Mouse (Mus musculus) 416B (cell line): Measurements from ENCODE around the gene Ube2r2.

Experiments
- DNase-seq: peaks from one replicate; pipeline ENCODE4 v3.0.0; 2011; ENCODE audit warnings: low read depth

Gene Ube2r2

GRCm38 (mm10) chr4:41179825-41180725 is 44.5 kb downstream of the Ube2r2 start:
- peak; percentile 46 for DNase-seq

- no peak for DNase-seq
These were observed 54.3 kb downstream of the Ube2r2 start for GRCm38 (mm10) chr4:41189809-41190208.

DNA sequence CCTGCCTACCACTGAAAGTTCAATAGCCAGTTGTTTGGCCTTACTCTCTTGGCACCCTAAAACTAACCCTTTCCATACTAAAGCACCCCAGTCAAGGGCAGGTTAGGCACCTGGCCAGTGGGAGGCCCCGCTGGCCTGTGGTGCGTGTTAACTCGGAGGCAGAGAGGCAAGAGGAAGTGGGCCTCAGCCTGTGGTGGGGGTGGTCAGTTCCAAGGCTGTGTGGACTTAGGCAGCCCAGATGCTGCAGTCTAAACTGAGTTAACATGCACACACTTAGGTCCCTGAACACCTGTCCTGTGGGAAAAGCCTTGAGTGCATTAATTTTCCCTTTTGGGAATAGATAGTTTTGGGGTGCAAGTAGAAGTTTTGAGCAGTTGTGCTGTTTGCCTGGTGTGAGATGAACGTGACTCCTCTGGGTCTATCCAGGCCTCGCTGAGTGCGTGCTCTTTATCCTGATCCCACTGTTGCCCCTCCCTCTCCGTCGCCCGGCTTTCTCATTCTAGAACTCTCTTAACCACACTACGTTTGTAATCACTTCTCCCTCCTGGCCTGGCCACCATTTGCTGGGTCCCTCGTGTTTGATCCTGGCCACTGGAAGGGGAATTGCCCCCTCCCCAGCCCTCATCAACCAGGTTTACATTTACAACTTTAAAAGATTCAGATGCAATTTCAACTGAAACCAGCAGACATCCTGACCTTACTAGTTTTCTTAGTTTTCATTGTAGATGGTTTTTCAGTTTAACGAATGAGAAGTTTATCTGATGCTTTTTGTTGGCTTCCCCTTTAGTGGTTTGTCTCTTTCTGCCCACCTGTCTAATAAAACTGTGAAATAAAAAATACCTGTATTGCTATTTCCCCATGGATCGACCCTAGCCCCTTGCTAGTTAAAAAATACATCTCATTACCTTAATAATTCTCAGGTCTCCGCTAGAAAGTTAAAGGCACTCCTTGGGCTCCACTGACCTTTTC is 57.3 kb downstream of the Ube2r2 start:
- DNase-seq: peak; percentile 43

DNA sequence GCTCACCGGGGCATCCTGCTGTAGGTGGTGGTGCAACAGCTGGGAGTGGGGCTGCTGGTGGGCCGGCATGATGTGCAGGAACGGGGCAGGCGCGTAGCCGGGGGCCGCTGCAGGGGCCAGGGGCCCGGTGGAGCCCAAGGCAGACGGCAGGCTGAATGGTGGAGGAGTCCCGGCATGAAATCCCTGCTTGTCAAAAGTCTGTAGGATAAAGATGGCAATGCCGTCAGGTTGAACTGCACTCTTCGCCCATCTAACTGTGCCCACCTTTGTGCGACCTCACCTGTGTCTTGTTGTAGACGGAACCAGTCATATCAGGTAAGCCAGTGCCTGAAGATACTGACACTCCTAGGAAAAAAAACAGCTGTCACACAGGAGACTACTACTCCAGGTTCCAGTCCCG is 59.8 kb downstream of the Ube2r2 start:
- no peak for DNase-seq

- DNase-seq: no peak
These were observed 61.5 kb downstream of the Ube2r2 start for GRCm38 (mm10) chr4:41196861-41197610.

DNA sequence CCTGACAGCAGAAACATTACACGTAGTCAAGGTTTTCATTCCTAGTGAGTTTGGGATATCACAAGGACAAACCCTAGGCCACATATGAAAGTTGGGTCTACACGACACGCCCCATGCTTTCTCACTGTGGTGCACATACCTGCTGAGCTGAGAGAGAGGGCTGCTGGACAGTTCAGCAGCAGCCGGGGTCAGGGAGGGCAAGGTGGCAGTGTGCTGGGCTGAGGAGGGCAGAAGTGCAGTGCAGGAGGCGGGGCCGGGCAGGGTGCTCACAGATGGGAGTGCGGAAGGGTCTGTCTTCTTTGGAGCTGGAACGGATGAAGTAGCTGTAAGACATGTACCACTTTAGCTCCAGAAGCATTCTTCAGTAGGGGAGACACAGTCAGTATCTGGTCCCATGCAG is 66.6 kb downstream of the Ube2r2 start:
- no peak for DNase-seq

GRCm38 (mm10) chr4:41205751-41206150 is 70.2 kb downstream of the Ube2r2 start:
- DNase-seq: no peak

DNA sequence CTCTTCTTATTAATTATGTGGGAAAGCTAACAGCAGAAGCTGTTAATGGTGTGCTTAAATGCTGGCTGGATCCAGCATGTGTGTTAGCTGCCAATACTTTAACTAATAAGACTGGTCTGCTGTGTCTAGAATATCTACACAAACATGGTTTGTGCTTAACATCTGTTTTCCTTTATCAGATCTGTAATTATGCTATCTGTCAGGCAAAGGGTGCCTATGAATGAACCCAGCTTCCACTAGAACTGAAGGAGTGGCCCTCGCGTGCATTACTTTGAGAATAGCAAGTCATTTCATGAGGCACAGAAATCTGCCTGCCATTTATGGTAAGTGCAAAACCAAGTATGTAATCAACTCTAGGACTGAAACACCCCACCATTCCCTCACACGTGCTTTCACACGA is 72.5 kb downstream of the Ube2r2 start:
- DNase-seq: no peak

GRCm38 (mm10) chr4:41225412-41225811 is 89.9 kb downstream of the Ube2r2 start:
- DNase-seq: peak; percentile 56

- DNase-seq: peak; percentile 75
These were observed 90.8 kb downstream of the Ube2r2 start for GRCm38 (mm10) chr4:41226351-41226750.

DNA sequence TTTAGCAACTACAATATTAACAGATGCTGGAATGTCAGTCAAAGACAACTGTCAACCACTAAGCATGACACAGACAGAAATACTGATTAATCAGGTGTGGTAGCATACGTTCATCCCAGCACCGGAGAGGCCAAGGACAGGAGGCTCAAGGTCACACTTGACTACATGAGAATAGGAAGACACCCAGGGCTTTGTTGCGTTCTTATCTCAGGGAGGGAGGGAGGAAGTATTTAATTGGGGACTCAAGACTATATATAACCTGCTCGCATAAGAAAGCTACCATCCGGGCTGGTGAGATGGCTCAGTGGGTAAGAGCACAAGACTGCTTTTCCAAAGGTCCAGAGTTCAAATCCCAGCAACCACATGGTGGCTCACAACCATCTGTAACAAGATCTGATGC is 100.1 kb downstream of the Ube2r2 start:
- no peak for DNase-seq

DNA sequence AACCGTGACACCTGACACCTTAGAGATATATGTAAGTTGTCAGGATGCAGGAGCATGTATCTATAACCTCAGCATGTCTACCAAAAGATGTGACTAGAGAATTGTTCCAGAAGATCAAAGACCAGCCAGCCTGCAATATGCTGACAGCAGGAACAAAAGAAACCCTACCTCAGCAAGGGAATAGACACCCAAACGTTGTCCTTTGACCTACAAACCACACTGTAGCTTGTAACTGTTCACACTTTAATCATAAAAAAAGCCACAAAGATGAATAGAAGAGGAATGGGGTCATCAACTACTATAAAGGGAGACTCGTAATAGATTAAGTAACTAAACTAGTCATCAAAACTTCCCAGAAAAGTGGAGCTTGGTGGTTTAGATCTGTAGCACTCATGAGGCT is 105.4 kb downstream of the Ube2r2 start:
- DNase-seq: peak; percentile 21
